Mouse (Mus musculus) gastrocnemius, postnatal 14 days (tissue): ENCODE data around the gene Vwa7. TPM values are rescaled to one million over a fixed set of nuclear protein-coding genes. Genes with fewer than 3 reads are reported as not detected.
A peak's percentile ranks its signal among the peaks of the same experiment; 100 is the strongest.
"Not testable (repeated sequence)": the region's sequence is repeated elsewhere in the genome, so short reads cannot be mapped to it uniquely, and the experiment has no call there.

ENCODE experiments used
- DNase-seq: peaks from one replicate; pipeline ENCODE4 v3.0.0; 2021; ENCODE audit warnings: mixed read lengths
- intact Hi-C: fragments of 180-260 bp; cut with DNase I; formaldehyde crosslinking; loops from one replicate; pipeline ENCODE4 v1.15.1; 2025; ENCODE audit warnings: low total_unique reads
- long read RNA-seq, 2 experiments: library from polyadenylated mRNA; stranded (forward); transcript quantifications; one replicate each; pipeline ENCODE4 v2.0.0; 2021
- total RNA-seq, 2 experiments: library from RNA; stranded (reverse); gene quantifications; 2 replicates each; pipeline ENCODE4 v1.2.3; 2021

Vwa7 gene
- 1 to 10 TPM; 3.7 to 3.9 TPM for total RNA-seq
- long read RNA-seq, experiment 1, full-length matches to known transcripts: 1 of 3 reads
- long read RNA-seq, experiment 1, partial matches to known transcripts: 0 of 3 reads
- long read RNA-seq, experiment 1, other reads (novel, unspliced or antisense): 2 of 3 reads
- long read RNA-seq, experiment 2, partial matches to known transcripts: 3 of 4 reads
- long read RNA-seq, experiment 2, other reads (novel, unspliced or antisense): 1 of 4 reads

GRCm38 (mm10) chr17:35016376-35016775 lies at the start of gene Vwa7:
TSS of gene Vwa7 (plus strand) at chr17:35016579.
- intact Hi-C loops: loop anchor here (5.0 kb wide), 1 partner anchor 86 kb away; no protein-coding TSS in a partner anchor
- peak; percentile 40 for DNase-seq

DNA sequence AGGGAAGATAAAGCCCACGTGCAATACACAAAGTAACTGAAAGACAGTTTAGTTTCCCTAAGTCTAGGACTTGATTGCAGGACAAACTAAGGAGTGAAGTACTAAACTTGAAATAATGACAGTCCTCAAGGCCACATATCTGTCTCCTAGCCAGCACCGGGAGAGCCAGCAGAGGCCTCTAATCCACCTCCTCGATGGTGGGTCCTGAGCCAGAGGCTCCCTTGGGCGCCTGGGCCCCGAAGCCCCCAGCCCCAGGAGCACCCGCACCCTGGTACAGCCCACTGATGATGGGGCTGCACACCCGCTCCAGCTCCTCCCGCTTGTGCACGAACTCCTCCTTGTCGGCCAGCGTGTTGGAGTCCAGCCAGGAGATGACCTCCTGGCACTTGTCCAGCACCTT lies 46.6 kb upstream of the Vwa7 start, which contains the start of gene Gm20481:
Gene Gm20481 (plus strand): TSS at position 91 of the 400 bp plus-strand sequence.
- intact Hi-C loops, DNase-seq: not testable (repeated sequence)

DNA sequence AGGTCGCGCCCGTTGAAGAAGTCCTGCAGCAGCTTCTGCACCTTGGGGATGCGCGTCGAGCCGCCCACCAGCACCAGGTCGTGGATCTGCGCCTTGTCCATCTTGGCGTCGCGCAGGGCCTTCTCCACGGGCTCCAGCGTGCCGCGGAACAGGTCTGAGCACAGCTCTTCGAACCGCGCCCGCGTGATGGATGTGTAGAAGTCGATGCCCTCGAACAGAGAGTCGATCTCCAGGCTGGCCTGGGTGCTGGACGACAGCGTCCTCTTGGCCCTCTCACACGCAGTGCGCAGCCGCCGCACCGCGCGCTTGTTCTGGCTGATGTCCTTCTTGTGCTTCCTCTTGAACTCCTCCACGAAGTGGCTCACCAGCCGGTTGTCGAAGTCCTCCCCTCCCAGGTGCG lies 45.5 kb upstream of the Vwa7 start:
- DNase-seq, intact Hi-C loops: not testable (repeated sequence)

DNA sequence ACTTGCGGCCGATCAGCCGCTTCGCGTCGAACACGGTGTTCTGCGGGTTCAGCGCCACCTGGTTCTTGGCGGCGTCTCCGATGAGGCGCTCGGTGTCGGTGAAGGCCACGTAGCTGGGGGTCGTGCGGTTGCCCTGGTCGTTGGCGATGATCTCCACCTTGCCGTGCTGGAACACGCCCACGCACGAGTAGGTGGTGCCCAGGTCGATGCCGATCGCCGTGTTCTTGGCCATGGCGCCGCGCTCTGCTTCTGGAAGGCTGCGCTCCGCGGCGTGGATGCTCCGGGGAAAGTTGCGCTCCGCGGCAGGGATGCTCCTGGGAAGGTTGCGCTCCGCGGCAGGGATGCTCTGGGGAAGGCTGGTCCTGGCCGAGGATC lies 44.7 kb upstream of the Vwa7 start:
- intact Hi-C loops, DNase-seq: not testable (repeated sequence)

DNA sequence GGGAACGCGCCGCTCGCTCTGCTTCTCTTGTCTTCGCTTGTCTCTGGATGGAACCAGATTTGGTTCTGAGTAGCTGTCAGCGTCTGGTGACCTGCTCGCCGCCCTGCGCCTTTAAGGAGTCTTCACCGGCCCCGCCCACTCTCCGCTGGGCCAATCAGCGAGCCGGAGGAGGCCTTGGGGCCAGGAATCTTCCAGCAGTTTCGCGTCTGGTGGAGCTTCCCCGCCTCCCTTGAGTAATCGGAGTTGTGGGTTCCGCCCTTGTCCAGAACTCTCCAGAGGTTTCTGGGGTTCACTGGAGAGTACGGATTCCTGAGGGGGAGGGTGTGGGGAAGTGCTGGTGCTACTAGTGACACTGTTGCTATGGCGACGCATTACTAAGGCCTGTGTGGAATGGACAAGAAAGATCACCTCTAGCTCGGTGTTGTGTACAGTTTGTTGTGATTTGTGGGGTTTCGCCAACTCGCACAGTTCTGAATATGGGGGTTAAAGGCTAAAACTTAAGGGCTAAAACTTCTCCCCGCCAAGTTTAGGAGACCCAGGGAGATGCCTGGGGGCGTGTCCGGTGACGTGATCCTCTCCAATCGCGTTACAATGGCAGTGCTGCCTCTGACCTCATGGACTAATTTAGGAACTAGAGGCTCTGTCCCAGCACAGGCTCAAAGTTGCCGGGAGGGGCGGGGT lies 44.2 kb upstream of the Vwa7 start, which contains the start of the genes Hspa1a and Hspa1l:
Gene Hspa1a (minus strand): TSS at position 88 of the 681 bp plus-strand sequence.
Gene Hspa1l (plus strand): TSS at position 635 of the 681 bp plus-strand sequence.
- DNase-seq: peak; percentile 82
- intact Hi-C loops: not testable (repeated sequence)

DNA sequence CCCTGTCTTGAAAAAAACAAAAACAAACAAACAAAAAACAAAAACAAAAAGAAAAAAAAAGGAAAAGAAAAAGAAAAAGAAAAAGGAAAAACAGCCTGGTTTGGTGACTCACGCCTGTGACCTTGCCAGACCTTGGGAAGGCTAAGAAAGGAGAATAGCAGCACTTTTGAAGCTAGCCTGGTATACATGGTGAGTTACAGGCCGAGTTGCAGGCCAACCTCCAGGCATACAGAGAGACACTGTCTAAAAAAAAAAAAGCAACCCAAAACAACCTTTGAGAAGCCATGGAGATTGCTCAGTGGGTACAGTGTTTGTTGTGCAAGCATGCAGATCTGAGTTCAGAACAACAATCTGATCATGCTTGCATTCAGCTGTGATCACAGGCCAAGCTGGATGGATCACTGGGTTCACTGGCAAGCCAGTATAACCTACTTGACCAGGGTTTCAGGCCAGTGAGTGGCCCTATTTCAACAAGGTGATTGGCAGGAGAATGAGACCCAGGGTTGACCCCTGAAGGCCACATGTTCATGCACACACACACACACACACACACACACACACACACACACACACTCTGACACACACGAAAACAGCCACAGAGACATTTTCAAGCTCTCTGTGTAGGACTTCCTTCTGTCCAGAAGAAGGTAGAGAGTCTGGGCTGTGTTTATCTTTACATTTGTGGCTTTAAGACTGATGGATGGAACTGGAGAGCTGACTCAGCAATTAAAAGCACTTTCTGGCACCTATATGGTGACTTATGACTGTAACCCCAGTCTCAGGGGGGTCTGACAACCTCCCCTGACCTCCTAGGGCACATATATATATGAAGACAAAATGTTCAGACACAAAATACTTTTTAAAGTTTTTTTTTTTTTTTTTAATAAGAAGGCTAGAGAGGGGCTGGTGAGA lies 40.5 kb upstream of the Vwa7 start:
- no peak for DNase-seq
- intact Hi-C loops: no loop called here

DNA sequence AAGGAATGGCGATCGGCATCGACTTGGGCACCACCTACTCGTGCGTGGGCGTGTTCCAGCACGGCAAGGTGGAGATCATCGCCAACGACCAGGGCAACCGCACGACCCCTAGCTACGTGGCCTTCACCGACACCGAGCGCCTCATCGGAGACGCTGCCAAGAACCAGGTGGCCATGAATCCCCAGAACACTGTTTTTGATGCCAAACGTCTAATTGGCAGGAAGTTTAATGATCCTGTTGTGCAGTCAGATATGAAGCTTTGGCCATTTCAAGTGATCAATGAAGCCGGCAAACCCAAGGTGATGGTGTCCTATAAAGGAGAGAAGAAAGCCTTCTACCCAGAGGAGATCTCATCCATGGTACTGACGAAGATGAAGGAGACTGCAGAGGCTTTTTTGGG lies 39.4 kb upstream of the Vwa7 start:
- intact Hi-C loops: no loop called here
- no peak for DNase-seq

DNA sequence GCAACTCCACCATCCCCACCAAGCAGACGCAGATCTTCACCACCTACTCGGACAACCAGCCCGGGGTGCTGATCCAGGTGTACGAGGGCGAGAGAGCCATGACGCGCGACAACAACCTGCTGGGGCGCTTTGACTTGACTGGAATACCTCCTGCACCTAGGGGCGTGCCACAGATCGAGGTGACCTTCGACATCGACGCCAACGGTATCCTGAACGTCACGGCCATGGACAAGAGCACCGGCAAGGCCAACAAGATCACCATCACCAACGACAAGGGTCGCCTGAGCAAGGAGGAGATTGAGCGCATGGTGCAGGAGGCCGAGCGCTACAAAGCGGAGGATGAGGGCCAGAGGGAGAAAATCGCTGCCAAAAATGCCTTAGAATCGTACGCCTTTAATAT lies 38.1 kb upstream of the Vwa7 start:
- no peak for DNase-seq
- intact Hi-C loops: no loop called here

DNA sequence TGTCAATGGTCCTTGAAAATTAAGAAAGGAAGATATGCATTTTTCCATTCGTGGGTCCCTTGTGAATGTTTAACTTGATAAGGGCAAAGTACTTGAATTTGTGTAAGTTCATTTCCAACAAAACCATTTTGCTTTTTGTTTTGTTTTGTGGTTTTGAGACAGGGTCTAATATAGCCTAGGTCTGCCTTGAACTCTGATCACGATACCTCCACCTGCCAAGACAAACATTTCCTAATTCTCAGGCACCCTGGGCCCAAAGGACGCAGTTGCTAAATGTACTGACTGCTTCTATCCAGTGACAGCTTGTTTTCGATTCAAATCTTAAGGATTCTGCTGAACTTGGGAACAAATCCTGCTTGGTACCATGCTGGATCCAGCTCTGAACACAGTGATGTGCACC lies 36.7 kb upstream of the Vwa7 start:
- no peak for DNase-seq
- intact Hi-C loops: loop anchor here (10.0 kb wide), 2 partner anchors 65 to 125 kb away; partner anchors contain the start of genes Nelfe, Skiv2l and Slc44a4

DNA sequence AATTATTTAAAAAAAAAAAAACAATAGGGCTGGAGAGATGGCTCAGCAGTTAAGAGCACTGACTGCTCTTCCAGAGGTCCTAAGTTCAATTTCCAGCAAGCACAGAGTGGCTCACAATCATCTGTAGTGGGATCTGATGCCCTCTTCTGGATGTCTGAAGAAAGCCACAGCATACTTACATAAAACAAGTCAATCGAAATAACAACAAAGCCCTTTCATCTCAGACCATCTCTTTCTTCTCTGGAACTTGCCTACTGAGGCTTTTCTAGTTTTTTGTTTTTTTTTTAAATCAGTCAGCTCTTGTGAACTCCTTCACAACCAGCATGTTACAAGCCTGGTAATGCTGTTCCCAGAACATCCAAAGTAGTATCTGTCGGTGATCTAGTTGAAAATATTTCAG lies 35.7 kb upstream of the Vwa7 start:
- intact Hi-C loops: loop anchor here (10.0 kb wide), 2 partner anchors 66 to 126 kb away; partner anchors contain the start of genes Nelfe, Skiv2l and Slc44a4
- no peak for DNase-seq

DNA sequence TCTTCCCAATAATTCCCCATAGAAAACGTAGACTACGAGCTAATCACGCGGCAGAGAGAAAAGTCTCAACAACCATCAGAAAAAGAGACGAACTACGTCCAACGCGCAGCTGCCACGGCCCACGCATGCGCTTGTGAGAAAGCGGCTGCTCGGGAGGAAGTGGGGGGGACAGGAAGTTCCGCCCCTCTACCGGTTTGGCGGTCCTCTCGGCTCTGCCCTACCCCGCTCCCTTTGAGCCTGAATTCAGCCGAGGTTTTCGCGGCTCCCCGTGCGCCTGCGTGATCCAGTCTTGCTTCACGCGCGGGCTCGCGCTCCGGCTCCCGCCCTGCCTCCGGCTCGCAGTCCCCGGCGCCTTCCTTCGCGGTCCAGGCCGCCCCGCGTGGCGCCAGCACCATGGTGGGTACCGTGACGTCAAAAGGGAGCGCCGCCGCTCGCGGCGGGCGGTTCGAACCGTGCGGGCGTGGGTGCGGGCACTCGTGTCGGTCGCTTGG lies 34.6 kb upstream of the Vwa7 start, which contains the start of gene Lsm2:
Gene Lsm2 (plus strand): TSS at position 173 of the 491 bp plus-strand sequence.
- peak; percentile 91 for DNase-seq
- intact Hi-C loops: loop anchor here (10.0 kb wide), 2 partner anchors 67 to 127 kb away; partner anchors contain the start of genes Nelfe, Skiv2l and Slc44a4

GRCm38 (mm10) chr17:34982328-34982727 lies 34.1 kb upstream of the Vwa7 start:
- no peak for DNase-seq
- intact Hi-C loops: loop anchor here (10.0 kb wide), 2 partner anchors 68 to 128 kb away; partner anchors contain the start of genes Nelfe, Skiv2l and Slc44a4

DNA sequence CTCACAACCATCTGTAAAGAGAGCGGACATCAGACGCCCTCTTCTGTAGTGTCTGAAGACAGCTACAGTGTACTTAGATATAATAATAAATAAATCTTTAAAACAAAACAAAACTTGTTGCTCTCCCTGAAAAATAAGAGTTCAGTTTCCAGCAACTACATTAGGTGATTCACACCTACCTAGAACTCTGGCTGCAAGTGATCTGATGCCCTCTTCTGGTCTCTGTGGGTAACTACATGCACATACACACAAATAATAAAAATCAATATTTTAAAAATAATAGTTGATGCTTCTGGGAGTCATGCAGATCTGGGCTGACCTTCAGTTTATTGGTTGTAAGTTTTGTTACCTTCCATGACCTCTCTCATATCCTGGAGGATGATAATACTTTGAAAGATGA lies 32.2 kb upstream of the Vwa7 start:
- intact Hi-C loops: loop anchor here (10.0 kb wide), 2 partner anchors 69 to 129 kb away; partner anchors contain the start of genes Nelfe, Skiv2l and Slc44a4
- no peak for DNase-seq

DNA sequence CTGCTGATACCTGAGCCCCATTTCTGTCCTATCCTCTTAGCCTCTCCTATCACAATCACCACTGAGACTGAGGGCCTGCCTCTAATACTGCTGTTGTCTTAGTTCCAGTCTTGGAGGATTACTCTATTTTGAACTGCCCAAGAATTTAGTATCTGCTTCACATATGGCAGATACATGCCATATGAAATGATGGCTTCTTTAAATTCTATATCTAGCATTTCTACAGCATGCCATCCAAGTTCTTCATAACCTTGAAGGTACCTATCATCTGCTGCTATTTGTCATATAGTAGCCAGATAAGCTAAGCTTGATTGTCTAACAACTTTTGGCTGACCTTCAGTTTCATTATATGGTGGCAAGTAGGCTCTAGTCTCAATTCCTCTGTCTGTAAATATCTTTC lies 21.6 kb upstream of the Vwa7 start:
- DNase-seq: no peak
- intact Hi-C loops: no loop called here

DNA sequence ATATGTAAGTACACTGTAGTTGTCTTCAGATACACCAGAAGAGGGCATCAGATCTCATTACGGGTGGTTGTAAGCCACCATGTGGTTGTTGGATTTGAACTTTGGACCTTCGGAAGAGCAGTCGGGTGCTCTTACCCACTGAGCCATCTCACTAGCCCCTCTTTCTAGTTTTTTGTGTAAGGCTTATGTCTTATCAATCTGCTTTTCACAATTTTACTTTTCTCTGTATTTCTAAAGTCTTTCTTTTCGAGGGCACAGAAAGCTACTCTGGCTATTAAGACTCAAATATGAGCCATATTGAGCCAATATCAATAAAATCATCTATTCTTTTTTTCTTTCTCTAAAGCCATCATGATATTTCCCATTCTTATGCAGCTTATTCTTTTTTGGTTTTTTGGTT lies 21.2 kb upstream of the Vwa7 start:
- DNase-seq, intact Hi-C loops: not testable (repeated sequence)

DNA sequence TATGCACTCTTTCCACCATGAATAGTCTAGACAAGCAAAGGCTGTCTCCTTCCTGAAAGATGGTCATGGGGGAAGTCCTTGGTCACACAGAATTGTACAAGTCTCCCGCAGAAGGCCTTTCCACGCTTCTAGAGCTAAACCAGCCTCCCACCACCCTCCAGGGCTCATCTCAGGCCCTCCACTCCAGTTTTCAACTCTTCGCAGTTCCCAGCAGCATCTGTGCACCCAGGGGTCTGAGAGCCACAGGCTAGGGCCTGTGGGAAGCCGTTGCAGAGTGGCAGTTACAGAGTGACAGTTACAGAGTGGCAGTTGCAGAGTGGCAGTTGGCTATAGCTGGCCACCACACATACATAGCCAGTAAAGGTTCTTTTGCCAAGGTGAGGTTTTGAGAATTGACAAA lies 20.5 kb upstream of the Vwa7 start:
- intact Hi-C loops, DNase-seq: not testable (repeated sequence)

- DNase-seq: no peak
- intact Hi-C loops: no loop called here
Measured at GRCm38 (mm10) chr17:34996411-34997141, 19.8 kb upstream of the Vwa7 start.

DNA sequence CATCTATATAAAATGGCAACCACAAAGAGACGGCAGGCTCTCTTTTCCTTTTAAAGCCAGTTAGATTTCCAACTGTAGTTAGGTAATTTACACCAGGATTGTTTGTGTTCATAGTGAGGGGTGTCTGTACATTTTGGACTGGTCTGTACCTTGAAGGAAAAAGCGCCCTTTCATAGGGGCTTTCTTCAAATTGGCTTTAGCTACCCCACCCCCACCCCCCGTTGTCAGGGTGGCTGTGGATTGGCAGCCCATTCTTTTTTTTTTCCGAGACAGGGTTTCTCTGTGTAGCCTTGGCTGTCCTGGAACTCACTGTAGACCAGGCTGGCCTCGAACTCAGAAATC lies 19.3 kb upstream of the Vwa7 start:
- no peak for DNase-seq

More for the DNA sequence above, 19.3 kb upstream of the Vwa7 start:
- intact Hi-C loops: no loop called here
